Mouse (Mus musculus): ENCODE data around the gene Arpc5l. TPM values are rescaled to one million over a fixed set of nuclear protein-coding genes. Genes with fewer than 3 reads are reported as not detected.

Arpc5l gene
- polyA plus RNA-seq, 1 experiment: 51.0 TPM

GRCm38 (mm10) chr2:38987371-38987770 lies 17.8 kb upstream of the Arpc5l start:
- no peak for TF ChIP-seq CTCF (IDR thresholded peaks at IDR 0.05; ENCODE audit: extremely low read depth, insufficient read depth, insufficient read length, insufficient replicate concordance)
- no peak for TF ChIP-seq POLR2A (IDR thresholded peaks at IDR 0.05; ENCODE audit: low read depth, low read length)
- DNase-seq (ENCODE audit: low read depth in 1 of 2, low spot score in 2 of 2): no peak
- Histone ChIP-seq H3K27me3 (ENCODE audit: control insufficient read depth, insufficient read depth, low read length) (no peaks in the 10 kb centered on the region), H3K27ac (ENCODE audit: insufficient read depth, low read length) (peak overlapping the region; percentile 14; the same call in 1 of the 2 replicates), H3K4me1 (ENCODE audit: control insufficient read depth, insufficient read depth, insufficient read length) (no peaks in the 10 kb centered on the region), H3K36me3 (ENCODE audit: control insufficient read depth, insufficient read depth, low read length) (no peaks in the 10 kb centered on the region), H3K4me3 (ENCODE audit: extremely low read depth, insufficient read depth, insufficient read length) (no peak overlapping the region)
- 57% methylated on average over 1 of the region's 1 CpGs for WGBS

GRCm38 (mm10) chr2:38987803-38988510 lies 17.2 kb upstream of the Arpc5l start:
- 27% methylated on average over 6 of the region's 6 CpGs for WGBS
- Histone ChIP-seq H3K4me1 (ENCODE audit: control insufficient read depth, insufficient read depth, insufficient read length) (no peaks in the 10 kb centered on the region), H3K36me3 (ENCODE audit: control insufficient read depth, insufficient read depth, low read length) (no peaks in the 10 kb centered on the region), H3K27ac (ENCODE audit: insufficient read depth, low read length) (peak overlapping the region; percentile 14; the same call in 1 of the 2 replicates), H3K27me3 (ENCODE audit: control insufficient read depth, insufficient read depth, low read length) (no peaks in the 10 kb centered on the region), H3K4me3 (ENCODE audit: extremely low read depth, insufficient read depth, insufficient read length) (no peak overlapping the region)
- DNase-seq (ENCODE audit: low read depth in 1 of 2, low spot score in 2 of 2): no peak
- no peak for TF ChIP-seq CTCF (IDR thresholded peaks at IDR 0.05; ENCODE audit: extremely low read depth, insufficient read depth, insufficient read length, insufficient replicate concordance)
- no peak for TF ChIP-seq POLR2A (IDR thresholded peaks at IDR 0.05; ENCODE audit: low read depth, low read length)

- TF ChIP-seq CTCF (IDR thresholded peaks at IDR 0.05; ENCODE audit: extremely low read depth, insufficient read depth, insufficient read length, insufficient replicate concordance): no peak
- no peak for TF ChIP-seq POLR2A (IDR thresholded peaks at IDR 0.05; ENCODE audit: low read depth, low read length)
- no peak overlapping the region for H3K4me3 ChIP-seq (ENCODE audit: extremely low read depth, insufficient read depth, insufficient read length)
- H3K36me3 ChIP-seq (ENCODE audit: control insufficient read depth, insufficient read depth, low read length): no peaks in the 10 kb centered on the region
- H3K4me1 ChIP-seq (ENCODE audit: control insufficient read depth, insufficient read depth, insufficient read length): no peaks in the 10 kb centered on the region
- no peak for DNase-seq (ENCODE audit: low read depth in 1 of 2, low spot score in 2 of 2)
- no peaks in the 10 kb centered on the region for H3K27me3 ChIP-seq (ENCODE audit: control insufficient read depth, insufficient read depth, low read length)
- WGBS: 88% methylated on average over 2 of the region's 2 CpGs
- H3K27ac ChIP-seq (ENCODE audit: insufficient read depth, low read length): no peak overlapping the region
These were observed 16.2 kb upstream of the Arpc5l start for GRCm38 (mm10) chr2:38988929-38989328.

- TF ChIP-seq POLR2A (IDR thresholded peaks at IDR 0.05; ENCODE audit: low read depth, low read length) (no peak), CTCF (IDR thresholded peaks at IDR 0.05; ENCODE audit: extremely low read depth, insufficient read depth, insufficient read length, insufficient replicate concordance) (no peak)
- no peak for DNase-seq (ENCODE audit: low read depth in 1 of 2, low spot score in 2 of 2)
- no peaks in the 10 kb centered on the region for H3K27me3 ChIP-seq (ENCODE audit: control insufficient read depth, insufficient read depth, low read length)
- no peaks in the 10 kb centered on the region for H3K36me3 ChIP-seq (ENCODE audit: control insufficient read depth, insufficient read depth, low read length)
- 77% methylated on average over 4 of the region's 4 CpGs for WGBS
- no peak overlapping the region for H3K27ac ChIP-seq (ENCODE audit: insufficient read depth, low read length)
- H3K4me3 ChIP-seq (ENCODE audit: extremely low read depth, insufficient read depth, insufficient read length): no peak overlapping the region
- H3K4me1 ChIP-seq (ENCODE audit: control insufficient read depth, insufficient read depth, insufficient read length): no peaks in the 10 kb centered on the region
These were observed 13.1 kb upstream of the Arpc5l start for GRCm38 (mm10) chr2:38992004-38992403.

GRCm38 (mm10) chr2:38992452-38992851 lies 12.7 kb upstream of the Arpc5l start:
- H3K27ac ChIP-seq (ENCODE audit: insufficient read depth, low read length): no peak overlapping the region
- TF ChIP-seq CTCF (IDR thresholded peaks at IDR 0.05; ENCODE audit: extremely low read depth, insufficient read depth, insufficient read length, insufficient replicate concordance) (no peak), POLR2A (IDR thresholded peaks at IDR 0.05; ENCODE audit: low read depth, low read length) (no peak)
- H3K4me1 ChIP-seq (ENCODE audit: control insufficient read depth, insufficient read depth, insufficient read length): peaks cover under 1% of the 10 kb centered on the region; the same call in 1 of the 2 replicates
- WGBS: 76% methylated on average over 4 of the region's 4 CpGs
- DNase-seq (ENCODE audit: low read depth in 1 of 2, low spot score in 2 of 2): no peak
- H3K4me3 ChIP-seq (ENCODE audit: extremely low read depth, insufficient read depth, insufficient read length): no peak overlapping the region
- no peaks in the 10 kb centered on the region for H3K36me3 ChIP-seq (ENCODE audit: control insufficient read depth, insufficient read depth, low read length)
- H3K27me3 ChIP-seq (ENCODE audit: control insufficient read depth, insufficient read depth, low read length): no peaks in the 10 kb centered on the region

- peak within 1 kb of the TSS; percentile 37; the same call in 1 of the 2 replicates for H3K27ac ChIP-seq (ENCODE audit: insufficient read depth, low read length)
- H3K4me1 ChIP-seq (ENCODE audit: control insufficient read depth, insufficient read depth, insufficient read length): peaks cover 3% of the 10 kb centered on the region; the same call in 1 of the 2 replicates
- WGBS: 11% methylated on average over 33 of the region's 33 CpGs
- DNase-seq (ENCODE audit: low read depth in 1 of 2, low spot score in 2 of 2): peak; percentile 68 to 86
- no peaks in the 10 kb centered on the region for H3K27me3 ChIP-seq (ENCODE audit: control insufficient read depth, insufficient read depth, low read length)
- H3K36me3 ChIP-seq (ENCODE audit: control insufficient read depth, insufficient read depth, low read length): peaks cover 19% of the 10 kb centered on the region
- peak within 1 kb of the TSS; percentile 65 for H3K4me3 ChIP-seq (ENCODE audit: extremely low read depth, insufficient read depth, insufficient read length)
- TF ChIP-seq CTCF (IDR thresholded peaks at IDR 0.05; ENCODE audit: extremely low read depth, insufficient read depth, insufficient read length, insufficient replicate concordance) (peak; percentile 95), POLR2A (IDR thresholded peaks at IDR 0.05; ENCODE audit: low read depth, low read length) (no peak)
These were observed 7.5 kb upstream of the Arpc5l start, which contains the start of gene Wdr38 for GRCm38 (mm10) chr2:38997386-38998374. Wdr38 (plus strand) TSS chr2:38997476.

Data from spleen, adult 2 months (tissue).